Mouse (Mus musculus) adipocyte (in vitro differentiated cells): ENCODE data around the gene Stradb.
"Not testable (repeated sequence)": the region's sequence is repeated elsewhere in the genome, so short reads cannot be mapped to it uniquely, and the experiment has no call there.

Experiments
- DNase-seq: peaks from one replicate; pipeline ENCODE4 v3.0.0-alpha.2; 2016; ENCODE audit warnings: low spot score

Stradb gene

DNA sequence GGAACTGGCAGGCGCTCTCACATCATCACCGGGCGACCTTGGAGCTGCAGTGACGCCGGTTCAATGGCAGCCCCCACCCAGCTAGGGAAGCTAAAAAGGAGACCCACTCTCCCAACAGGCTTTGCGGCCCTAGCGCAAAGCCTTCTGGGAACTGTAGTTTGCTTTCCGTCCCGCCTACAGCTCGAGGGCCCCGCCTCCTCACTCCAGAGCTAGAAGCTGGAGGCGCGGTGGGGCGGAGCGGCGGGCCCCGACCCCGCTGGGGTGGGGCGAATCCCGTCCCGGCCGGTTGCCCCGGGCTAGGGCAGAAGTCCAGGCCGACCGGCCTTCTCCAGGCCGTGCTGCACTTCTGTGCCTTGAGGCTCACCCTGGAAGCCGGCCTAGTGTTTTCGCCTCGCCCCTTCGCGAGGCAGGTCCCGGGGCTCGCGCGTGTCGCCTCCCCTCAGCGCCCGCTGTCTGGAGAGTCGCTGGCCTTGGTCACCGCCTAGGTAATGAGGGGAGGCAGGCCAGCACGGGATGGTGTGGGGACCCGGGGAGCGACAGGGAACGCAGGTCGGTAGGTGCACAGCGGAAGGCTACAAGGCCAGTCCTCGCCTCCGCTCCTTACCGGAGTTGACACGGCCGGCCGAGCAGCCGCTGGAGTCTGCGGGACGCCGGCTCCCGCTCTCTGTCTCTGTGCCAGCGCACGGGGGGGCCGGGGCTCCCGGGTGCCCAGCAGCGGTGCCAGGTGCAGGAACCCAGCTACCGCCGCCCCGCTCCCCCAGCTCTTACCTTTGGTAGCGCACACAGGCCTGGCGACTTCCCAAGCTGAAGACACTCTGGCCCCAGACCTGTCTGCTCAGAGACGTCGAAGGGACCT is at the start of gene Stradb, which contains the start of gene Trak2:
Gene Stradb, plus strand, starts transcription at position 157 of the 856 bp plus-strand sequence.
Gene Trak2, minus strand, starts transcription at position 65 of the 856 bp plus-strand sequence.
- peak; percentile 94 for DNase-seq

DNA sequence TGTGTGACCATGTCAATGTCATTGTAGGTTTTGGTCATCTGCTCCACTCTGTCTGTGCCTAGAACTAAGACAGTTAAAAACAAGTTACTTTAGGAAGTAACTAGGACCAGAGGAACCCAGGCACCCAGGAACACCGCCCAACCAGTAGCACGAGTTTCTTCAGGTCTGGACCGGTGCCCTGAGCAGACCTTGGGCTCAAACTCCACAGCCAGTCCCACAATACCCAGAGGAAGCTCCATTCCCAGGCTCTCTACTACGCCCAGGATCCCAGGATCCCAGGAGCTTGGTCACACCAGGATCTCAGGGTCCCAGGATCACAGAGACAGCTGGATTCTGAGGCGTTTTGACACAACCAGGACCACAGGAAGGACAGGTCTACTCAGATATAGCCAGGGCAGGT is 46.7 kb upstream of the Stradb start:
- DNase-seq, result no peak

DNA sequence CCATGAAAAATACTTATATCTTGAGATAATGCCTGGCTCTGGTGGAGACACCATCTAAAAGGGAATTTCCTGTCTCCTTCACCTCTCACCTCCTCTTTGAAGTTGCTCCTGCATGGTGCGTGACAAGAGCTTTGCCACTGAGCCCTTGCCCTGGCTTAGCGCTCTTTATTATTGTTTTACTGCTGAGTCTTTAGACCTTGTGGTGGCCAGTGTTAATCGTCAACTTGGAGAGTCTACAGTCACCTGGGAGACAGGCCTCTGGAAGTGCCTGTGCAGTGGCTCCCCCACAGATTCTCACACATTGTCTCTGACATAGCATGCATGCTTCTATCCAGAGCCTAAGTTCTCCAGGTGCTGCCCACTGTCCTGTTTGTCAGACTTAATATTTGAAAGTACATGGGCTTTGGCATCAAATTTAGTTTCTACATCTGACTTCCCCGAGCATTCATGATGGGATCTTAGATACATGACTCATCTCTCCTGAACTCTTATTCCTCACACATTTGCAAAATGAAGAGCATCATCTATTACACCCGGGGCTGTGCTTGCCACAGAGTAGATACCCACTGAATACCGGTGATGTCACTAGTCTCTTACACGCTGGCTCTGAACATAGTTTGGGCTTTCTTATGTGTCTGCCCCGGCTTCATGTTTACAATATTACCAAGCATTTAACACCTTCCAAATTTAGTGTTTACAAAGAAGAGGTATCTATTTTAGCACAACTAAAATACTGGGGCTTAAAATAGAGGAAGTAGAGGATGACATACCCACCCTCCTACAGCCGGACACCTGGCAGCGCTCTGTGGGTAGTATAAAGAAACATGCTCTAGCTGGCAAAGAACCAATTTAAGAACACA is 36.3 kb upstream of the Stradb start:
- DNase-seq, result no peak

DNA sequence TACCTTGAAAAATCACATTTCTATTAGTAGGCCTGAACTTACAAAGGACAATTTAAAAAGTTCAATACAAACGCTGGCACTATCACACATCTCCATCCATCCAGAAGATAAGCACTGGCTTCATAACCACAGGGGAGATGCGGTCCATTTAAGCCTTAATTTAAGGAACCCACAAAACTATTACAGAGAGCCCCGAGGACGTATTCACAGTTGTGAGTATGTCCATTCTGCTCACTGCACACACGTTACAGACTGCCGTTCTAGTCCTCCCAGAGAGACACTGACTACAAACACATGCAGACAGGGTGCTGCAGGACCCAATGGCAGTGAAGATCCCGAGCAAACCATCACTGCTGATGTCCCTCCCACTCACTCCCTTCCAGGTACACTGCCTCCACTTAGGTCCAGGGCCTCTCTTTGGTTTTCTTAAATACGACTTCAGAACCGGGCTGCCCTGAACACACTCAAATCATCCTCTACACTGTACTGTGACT is 35.7 kb upstream of the Stradb start:
- no peak for DNase-seq

DNA sequence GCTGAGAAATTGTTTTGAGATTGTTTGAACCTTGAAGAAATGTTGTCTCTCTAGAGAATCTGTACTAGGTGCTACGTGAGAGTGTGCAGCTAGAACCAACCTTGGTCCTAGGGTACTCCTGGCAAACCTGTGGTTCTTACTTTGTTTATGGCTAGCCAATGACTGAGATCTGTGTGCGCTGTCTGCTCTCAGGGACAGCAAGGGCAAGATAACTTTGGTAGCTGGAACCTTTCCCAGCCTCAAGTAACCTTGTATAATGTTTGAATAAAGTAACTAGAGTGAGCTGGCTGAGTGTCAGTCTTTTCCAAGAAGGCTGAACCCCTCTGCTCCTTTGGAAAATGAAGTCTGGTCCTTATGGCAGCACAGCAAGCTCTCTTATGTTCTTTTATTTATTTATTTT is 27.8 kb upstream of the Stradb start:
- DNase-seq, result no peak

DNA sequence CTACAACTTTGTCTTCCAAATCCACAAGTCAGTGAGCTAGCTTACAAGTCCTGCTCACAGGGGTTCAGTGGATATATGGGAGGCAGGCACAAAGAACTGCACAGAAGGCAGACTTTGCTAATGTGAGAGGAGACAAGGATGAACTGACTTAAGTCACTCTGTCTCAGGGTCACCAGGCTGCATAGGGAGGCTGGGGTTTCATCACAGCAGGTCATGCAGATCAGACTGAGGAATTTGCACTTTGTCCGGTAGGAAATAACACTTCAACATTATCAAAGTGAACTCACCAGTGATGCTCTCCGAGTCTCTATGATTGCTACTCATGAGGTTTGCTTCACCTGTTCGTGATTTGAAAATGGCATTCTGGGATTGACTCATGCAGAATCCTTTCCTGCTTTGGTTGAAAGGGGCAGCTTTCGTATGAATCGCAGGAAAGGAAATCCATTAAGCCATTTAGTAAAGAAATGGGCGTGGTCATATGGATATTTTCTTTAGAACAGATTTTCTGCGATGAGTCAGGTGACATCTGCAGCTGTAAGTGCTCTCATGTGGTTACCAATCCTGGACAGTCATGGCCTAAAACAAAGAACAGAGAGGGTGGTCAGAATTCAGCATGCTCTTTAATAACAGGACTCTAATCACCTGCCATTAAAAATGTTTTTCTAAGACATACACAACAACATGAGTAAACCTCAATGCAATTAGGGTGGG is 27.2 kb upstream of the Stradb start:
- DNase-seq, result no peak

DNA sequence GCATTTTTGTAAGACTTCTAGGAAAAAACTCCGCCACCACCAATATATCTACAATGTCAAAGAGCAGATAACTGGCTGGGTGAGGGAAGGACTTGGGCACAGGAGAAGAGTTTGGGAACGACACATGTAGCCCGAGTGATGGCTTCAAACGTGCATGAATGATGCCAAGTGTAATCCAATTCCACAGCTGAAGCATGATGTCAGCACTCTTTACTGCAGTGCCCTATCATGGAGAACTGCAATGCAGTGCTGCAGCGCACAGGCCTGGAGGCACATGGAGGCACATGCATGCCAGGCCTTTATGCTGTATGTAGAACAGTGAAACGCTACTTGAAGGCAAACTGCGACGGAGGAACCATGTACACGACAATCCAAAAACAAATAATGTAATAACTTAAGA is 26.6 kb upstream of the Stradb start:
- no peak for DNase-seq

DNA sequence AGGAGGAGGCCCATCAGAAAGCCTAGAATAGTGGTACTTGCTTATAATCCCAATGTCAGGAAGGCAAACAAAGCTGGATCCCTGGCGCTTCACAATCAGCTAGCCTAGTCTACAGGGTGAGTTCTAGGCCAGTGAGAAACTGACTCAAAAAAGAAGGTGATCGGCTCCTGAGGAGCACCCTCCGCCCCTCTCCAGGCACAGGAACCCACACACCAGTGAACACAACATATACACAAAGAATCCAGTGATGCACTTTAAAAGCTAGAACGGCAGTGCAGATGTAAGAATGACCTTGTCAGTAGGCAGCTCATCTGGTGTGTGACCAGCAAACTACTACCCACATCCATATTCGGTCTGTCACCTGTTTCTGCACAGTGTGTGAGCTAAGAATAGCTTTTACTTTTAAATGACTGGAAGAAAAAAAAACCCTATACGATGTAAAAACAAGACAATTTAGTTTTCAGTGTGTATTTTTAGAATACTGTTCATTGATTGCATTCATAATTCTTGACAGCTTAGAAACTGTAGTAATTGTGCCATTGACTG is 23.7 kb upstream of the Stradb start:
- DNase-seq, result no peak

DNA sequence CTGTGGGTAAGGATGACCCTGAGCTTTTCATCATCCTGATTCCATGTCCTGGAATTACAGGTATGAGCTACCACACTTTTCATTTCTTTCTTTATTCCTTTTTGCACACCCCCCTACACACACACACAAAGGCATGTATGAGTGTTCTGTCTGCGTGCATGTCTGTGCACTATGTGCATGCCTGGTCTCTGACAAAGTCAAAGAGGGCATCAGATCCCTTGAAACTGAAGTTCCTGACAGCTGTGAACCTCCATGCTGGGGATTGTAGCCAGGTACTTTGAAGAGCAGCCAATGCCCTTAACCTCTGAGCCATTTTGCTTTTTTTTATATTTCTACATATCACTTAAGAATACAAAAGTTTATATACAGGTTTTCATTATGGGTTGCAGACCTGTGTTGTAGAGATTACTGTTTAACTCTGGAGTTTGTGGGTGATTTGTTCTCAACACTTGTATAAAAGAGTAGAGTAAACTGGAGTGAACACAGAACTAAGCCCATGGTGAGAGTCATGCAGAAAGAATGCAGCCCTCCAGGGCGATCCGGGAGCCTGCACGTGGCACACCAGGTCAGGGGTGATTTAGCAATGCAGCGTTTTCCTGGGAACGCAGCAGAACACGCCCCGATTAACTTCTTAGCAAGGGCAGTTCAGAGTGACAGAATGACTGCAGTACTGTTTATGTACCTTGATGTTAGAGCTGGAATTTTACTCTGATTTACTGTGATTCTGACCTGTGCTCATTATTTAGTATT is 22.2 kb upstream of the Stradb start:
- peak; percentile 75 for DNase-seq

DNA sequence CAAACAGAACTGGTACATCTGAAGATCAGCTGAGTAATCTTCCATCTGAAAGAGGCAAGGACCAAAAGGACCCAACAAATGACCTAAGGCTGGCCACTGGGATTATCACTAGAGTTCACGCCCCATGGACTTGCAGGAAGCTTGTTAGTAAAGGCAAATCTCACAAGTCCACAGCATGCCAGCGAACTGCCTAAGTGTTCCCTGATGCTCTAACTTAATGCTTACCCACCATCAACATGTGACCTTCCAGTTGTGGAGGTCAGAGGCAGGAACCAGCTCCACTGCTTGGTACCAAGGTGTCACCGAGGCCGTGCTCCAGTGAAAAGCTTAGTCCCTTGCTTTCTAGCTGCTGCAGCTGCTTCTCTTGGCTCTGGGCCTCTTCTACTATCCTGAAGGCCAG is 21.5 kb upstream of the Stradb start:
- no peak for DNase-seq

DNA sequence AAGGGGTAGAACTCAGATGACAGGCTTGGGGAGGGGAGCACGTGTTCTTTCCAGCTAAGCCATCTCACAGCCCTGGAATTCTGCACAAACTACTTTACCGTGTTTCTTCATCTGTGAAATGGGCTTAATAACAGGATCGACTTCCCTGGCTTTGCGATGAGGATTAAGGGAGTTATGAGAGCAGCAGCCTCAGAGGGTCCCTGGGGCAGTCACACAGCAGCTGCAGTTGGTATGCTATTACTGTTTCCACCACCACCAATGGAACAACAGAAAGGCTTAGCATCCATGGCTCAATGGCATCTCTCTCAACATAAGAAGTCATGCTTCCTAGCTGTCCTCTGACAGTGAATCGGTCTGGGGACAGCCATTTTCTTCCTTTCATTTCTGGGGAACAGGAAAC is 20.8 kb upstream of the Stradb start:
- no peak for DNase-seq

DNA sequence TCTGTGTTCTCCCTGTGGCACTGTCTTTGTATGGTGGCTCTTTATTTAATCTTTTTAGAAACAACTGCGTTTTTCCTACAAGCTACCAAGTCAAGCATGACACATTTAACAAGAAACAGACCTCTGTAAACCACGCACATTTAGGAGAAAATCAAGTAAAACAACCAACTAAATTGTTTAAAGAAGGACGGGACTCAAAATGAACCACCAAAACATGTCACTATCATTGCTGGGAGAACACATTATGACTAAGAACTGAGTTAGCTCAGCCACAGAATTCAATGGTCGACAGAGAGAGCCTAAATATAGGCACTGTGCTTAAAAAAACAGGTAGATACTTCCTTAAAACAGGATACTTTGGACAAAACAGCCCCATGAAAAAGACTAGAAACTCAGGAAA is 20.3 kb upstream of the Stradb start:
- no peak for DNase-seq

DNA sequence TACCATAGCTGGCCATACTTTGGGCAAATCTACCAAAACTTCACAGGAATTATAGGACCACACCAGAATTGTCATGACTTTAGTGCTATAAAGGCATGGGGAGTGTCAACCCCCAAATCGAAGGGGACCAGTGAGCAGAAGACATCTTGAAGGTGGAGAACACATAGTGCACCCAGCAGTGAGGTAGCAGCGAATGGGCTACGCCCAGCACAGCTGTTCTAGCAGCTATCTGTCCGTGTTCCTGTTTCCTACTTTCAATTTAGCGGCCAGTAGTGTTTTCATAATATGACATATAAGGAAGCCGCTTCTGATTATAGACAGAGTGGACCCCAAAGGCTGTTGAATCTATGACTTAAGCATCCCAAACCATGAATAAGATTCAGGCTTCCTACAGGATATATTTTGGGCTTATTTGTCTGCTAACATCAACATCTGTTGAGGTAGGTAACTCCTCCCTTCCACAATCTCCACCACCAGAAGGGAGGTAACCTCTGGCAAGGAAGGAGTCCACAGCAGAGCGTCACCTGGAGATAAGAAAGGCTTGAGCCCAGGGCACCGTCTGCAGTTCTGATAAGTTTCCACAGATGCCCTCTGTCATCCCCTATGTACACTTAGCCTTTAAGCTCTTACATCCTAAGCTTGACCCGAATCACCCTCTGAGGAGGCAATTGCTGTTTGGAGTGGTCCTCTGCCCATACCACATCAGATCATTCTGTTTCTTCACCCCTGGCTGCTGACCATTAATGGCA is 19.5 kb upstream of the Stradb start:
- no peak for DNase-seq

DNA sequence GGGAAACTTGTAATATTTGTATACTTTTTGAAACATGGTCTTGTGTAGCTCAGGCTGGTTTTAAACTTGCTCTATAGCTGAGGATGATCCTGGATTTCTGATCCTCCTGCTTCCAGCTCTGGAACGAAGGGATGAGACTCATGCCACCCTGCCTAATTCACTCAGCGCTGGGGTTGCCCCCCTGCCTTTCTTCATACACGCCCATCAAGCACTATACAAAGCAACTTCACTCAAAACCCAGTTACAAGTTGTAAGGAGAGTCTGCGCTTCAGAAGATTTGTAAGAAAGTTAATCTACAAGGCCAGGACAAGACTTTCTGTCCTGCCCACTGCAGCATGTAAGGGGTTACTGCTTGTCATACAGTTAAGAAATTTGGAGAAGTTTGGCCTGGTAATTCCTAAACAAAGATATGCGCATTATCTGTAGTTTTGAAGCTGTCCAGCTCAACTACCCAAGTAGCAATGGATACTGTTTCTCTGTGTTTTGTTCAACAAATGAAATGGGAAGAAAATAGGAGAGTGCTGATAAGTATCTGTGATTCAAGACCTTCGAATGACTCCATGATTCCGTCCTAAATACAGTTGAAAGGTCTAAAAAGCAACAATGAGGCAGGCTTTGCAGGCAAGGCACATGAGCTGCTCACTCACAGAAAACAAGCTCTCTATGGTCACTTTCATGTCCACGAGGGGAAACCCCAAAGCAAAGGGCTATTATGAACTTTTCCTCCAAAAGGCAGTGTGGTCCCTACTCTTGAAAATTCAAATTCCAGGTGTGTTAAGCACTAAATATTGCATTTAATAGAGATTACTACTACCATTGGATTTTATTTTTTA is 18.5 kb upstream of the Stradb start:
- no peak for DNase-seq

DNA sequence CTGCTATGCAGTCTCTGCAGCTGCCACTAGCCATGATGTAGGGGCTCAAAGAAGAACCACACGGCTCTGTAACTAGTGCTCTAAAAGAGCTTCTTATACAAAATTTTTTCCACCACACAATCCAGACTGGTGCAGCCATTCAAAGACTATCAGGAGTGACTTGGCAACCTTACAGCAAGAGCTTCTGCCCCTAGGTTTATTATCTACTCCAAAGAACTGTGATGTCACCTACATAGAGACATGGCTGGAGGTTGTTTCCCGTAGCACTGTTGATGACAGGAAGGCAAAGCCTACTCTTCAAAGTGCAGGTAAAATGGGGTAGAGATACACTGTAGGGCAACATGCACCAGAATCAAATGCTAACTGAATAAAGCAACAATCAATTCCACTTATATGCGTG is 17.6 kb upstream of the Stradb start:
- DNase-seq, result no peak

DNA sequence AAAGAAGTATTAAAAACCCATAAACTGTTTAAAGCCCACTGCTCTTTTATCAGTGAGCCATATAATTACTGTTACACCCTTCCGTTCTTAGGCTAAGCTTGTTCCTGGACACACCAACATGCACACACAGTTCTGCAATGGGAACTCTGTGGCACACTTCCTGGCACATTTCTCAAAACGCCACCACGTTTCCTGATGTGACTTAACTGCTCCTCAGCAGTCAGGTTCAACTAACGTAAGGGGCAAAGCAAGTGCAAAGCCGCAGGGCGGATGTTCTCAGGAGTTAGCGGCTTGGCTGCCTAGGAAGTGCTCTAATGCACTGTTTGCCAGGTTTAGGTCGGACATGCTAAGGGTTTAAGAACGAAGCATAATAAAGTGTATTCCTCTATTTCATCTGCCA is 17.1 kb upstream of the Stradb start:
- no peak for DNase-seq

DNA sequence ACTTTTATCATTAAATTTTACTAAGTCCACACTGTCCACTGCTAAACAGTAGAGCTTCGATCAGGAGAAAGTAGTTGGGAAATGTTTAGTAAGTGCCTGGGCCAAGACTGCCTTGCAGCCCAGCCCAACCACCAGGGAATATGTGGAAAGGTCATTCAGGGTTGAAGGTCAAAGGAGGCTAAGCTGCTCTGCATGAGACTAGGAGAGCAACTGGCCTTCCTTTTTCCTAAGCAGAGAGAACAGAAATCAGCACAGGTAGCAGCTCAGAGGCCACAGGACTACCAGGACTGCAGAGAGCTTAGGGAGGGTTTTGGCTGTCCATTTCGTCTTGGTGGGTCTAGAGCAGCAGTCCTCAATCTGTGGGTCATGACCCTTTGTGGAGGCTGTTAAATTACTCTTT is 15.4 kb upstream of the Stradb start:
- peak; percentile 35 for DNase-seq

DNA sequence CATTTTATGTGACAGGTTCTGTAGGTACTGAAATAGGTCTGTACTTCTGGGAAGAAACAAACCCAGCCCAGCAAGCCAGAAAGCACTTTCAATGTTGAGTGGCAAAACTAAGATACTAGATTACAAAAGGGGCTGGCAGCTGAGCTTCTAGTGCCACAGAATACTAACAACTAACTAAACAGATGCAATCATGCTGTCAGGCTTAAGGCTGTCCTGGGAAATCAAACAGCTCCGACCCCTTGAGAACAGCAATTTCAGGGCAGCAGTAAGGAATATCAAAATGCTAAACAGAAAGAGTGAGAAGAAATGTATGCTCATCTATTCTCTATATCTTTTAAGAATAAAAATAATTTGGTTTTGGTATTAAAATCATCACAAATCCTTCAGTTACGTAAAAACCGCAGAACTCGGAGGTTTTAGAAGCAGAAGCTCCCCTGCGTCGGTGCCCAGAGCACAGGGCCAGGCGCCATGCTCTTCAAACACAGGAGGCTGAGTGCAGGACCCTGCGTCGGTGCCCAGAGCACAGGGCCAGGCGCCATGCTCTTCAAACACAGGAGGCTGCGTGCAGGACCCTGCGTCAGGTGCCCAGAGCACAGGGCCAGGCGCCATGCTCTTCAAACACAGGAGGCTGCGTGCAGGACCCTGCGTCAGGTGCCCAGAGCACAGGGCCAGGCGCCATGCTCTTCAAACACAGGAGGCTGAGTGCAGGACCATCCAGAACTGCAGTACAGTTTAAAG is 14.4 kb upstream of the Stradb start:
- not testable (repeated sequence) for DNase-seq

DNA sequence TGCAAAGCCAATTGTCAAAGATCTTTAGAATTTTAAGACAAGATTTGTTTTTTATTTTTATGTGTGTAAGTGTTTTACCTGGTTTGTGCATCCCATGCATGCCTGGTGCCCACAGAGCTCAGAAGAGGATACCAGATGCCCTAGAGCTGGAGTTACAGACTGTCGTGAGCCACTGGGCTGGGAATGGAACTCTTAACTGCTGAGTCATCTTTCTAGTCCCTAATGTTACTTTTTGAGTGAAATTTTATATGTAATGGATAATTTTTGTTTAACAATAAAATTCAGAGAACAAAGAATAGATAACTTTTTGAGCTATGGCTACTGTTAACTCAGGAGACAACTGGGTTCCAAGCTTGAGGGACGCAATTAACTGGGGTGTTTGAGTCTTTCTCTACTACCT is 13.6 kb upstream of the Stradb start:
- DNase-seq, result no peak
